Mouse (Mus musculus): ENCODE measurements at regions not wholly inside any gene's neighbourhood (a gene's known extent, or its start where the extent isn't known, plus 50 kb on each side); places are given as distances from the start of the nearest gene placed in this dataset.

GRCm38 (mm10) chr1:194208034-194209000, 409.7 kb upstream of the Plxna2 start:
- no peak for DNase-seq (ENCODE audit: low spot score)

- DNase-seq (ENCODE audit: low spot score), result no peak
Measured at GRCm38 (mm10) chr1:194197516-194197915, 420.5 kb upstream of the Plxna2 start.

- DNase-seq (ENCODE audit: low spot score), result no peak
Measured at GRCm38 (mm10) chr1:194182293-194182692, 435.7 kb upstream of the Plxna2 start.

- no peak for DNase-seq (ENCODE audit: low spot score)
Measured at GRCm38 (mm10) chr1:194161469-194161868, 456.5 kb upstream of the Plxna2 start.

GRCm38 (mm10) chr1:194160761-194161461, 457.1 kb upstream of the Plxna2 start:
- no peak for DNase-seq (ENCODE audit: low spot score)

GRCm38 (mm10) chr1:194157268-194157667, 460.8 kb upstream of the Plxna2 start:
- no peak for DNase-seq (ENCODE audit: low spot score)

- no peak for DNase-seq (ENCODE audit: low spot score)
Measured at GRCm38 (mm10) chr1:194148416-194149364, 469.3 kb upstream of the Plxna2 start.

GRCm38 (mm10) chr1:194117631-194118360, 500.2 kb upstream of the Plxna2 start:
- DNase-seq (ENCODE audit: low spot score), result no peak

GRCm38 (mm10) chr1:194114399-194114798, 503.6 kb upstream of the Plxna2 start:
- DNase-seq (ENCODE audit: low spot score), result no peak

GRCm38 (mm10) chr1:194111931-194112330, 506.1 kb upstream of the Plxna2 start:
- DNase-seq (ENCODE audit: low spot score), result no peak

- no peak for DNase-seq (ENCODE audit: low spot score)
Measured at GRCm38 (mm10) chr1:194109172-194110071, 508.6 kb upstream of the Plxna2 start.

GRCm38 (mm10) chr1:194108132-194108531, 509.9 kb upstream of the Plxna2 start:
- DNase-seq (ENCODE audit: low spot score), result no peak

- no peak for DNase-seq (ENCODE audit: low spot score)
Measured at GRCm38 (mm10) chr1:194107271-194107938, 510.6 kb upstream of the Plxna2 start.

- no peak for DNase-seq (ENCODE audit: low spot score)
Measured at GRCm38 (mm10) chr1:194089918-194090548, 528.0 kb upstream of the Plxna2 start.

GRCm38 (mm10) chr1:194058512-194058911, 559.5 kb upstream of the Plxna2 start:
- DNase-seq (ENCODE audit: low spot score), result no peak

- no peak for DNase-seq (ENCODE audit: low spot score)
Measured at GRCm38 (mm10) chr1:194056544-194056943, 561.5 kb upstream of the Plxna2 start.

- DNase-seq (ENCODE audit: low spot score), result no peak
Measured at GRCm38 (mm10) chr1:194049746-194050351, 568.2 kb upstream of the Plxna2 start.
